Comparison of ENCODE assay signal across 9 mouse cellular contexts in the genomic region with DNA sequence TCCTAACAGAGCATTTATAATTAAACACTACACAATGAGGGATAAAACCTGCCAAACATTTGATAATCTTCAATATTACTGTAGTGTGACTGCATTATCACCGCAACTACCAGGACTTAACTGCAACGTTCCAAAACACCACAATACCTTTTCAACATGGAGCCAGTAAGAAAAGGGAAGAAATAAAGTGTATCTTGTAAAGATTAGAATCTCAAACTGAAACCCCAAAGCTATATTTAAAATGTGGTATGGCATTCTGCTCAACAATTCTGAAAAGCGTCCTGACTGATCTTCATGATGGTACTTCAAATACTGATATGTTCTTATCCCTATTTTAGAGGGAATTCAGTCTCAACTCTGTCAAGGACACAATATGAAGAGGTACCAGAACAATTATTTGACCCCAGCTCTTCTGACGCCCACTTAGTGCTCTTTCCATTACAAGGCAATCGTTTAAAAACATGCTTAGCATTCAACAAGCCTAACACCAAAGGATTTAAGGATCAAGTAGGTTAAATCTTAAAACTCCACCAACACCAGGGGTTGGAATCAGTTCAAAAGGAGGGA. TPM values are rescaled to one million over a fixed set of nuclear protein-coding genes. Genes with fewer than 3 reads are reported as not detected.
DNase-seq lines count a peak whose midpoint lies in the region; ATAC-seq lines count a peak whose summit lies in the region.
"Had no signal": no experiment of that assay in that cellular context is flagged by ENCODE, and none has a peak within 500 bp of the region (broad histone marks: within the 10 kb centered on the region; RNA-seq: fewer than 3 reads in every experiment).

No protein-coding gene starts in this region.

- peaks cover 23% of the 10 kb centered on the region for H3K4me1 ChIP-seq in lung, embryonic 16.5 days (replicated peaks; ENCODE audit: control insufficient read depth, insufficient read depth, low read length)
- H3K4me1 ChIP-seq in limb, embryonic 15.5 days = peaks cover 18% of the 10 kb centered on the region
- peaks cover 10% of the 10 kb centered on the region; the same call in 1 of the 2 replicates for H3K4me1 ChIP-seq in stomach, embryonic 16.5 days (ENCODE audit: control insufficient read depth, insufficient read depth, low read length)

- peak overlapping the region; percentile 84; the same call in 1 of the 2 replicates for H3K9ac ChIP-seq in lung, embryonic 16.5 days (ENCODE audit: low read length)
- no peak overlapping the region for H3K9ac ChIP-seq in limb, embryonic 15.5 days
- peak overlapping the region; percentile 33; the same call in 1 of the 2 replicates for H3K9ac ChIP-seq in stomach, embryonic 16.5 days (ENCODE audit: low read length)

- ATAC-seq in lung, embryonic 16.5 days (ENCODE audit: low read depth) = no peak
- ATAC-seq in limb, embryonic 15.5 days (ENCODE audit: insufficient number of reproducible peaks, low FRiP score, low TSS enrichment, low read depth) = no peak
- ATAC-seq in stomach, embryonic 16.5 days (ENCODE audit: insufficient read depth, low FRiP score) = no peak

- no peaks in the 10 kb centered on the region for H3K9me3 ChIP-seq in lung, embryonic 16.5 days (ENCODE audit: control insufficient read depth, low read length)
- no peaks in the 10 kb centered on the region for H3K9me3 ChIP-seq in limb, embryonic 15.5 days
- no peaks in the 10 kb centered on the region for H3K9me3 ChIP-seq in stomach, embryonic 16.5 days (replicated peaks; ENCODE audit: control insufficient read depth, low read length)

- H3K4me3 ChIP-seq in lung, embryonic 16.5 days (ENCODE audit: low read length) = peak overlapping the region; percentile 86
- H3K4me3 ChIP-seq in limb, embryonic 15.5 days = peak overlapping the region; percentile 89
- peak overlapping the region; percentile 78 for H3K4me3 ChIP-seq in stomach, embryonic 16.5 days (replicated peaks; ENCODE audit: low read length)

- H3K36me3 ChIP-seq in lung, embryonic 16.5 days (ENCODE audit: control insufficient read depth, insufficient read depth, low read length) = no peaks in the 10 kb centered on the region
- H3K36me3 ChIP-seq in limb, embryonic 15.5 days = no peaks in the 10 kb centered on the region
- H3K36me3 ChIP-seq in stomach, embryonic 16.5 days (ENCODE audit: control insufficient read depth, insufficient read depth, low read length) = no peaks in the 10 kb centered on the region

- WGBS in lung, embryonic 16.5 days = 28% methylated on average over 5 of the region's 5 CpGs
- 46% methylated on average over 5 of the region's 5 CpGs for WGBS in limb, embryonic 15.5 days
- 41% methylated on average over 5 of the region's 5 CpGs for WGBS in stomach, embryonic 16.5 days

- H3K27me3 ChIP-seq in lung, embryonic 16.5 days (ENCODE audit: control insufficient read depth, insufficient read depth, low read depth, low read length) = no peaks in the 10 kb centered on the region
- no peaks in the 10 kb centered on the region for H3K27me3 ChIP-seq in limb, embryonic 15.5 days
- H3K27me3 ChIP-seq in stomach, embryonic 16.5 days (ENCODE audit: control insufficient read depth, insufficient read depth, low read length) = no peaks in the 10 kb centered on the region

- peak overlapping the region; percentile 94 for H3K4me2 ChIP-seq in lung, embryonic 16.5 days (ENCODE audit: low read depth, low read length)
- peak overlapping the region; percentile 81; the same call in 1 of the 2 replicates for H3K4me2 ChIP-seq in limb, embryonic 15.5 days
- peak overlapping the region; percentile 87 for H3K4me2 ChIP-seq in stomach, embryonic 16.5 days (ENCODE audit: low read depth, low read length)

- peak; percentile 37 for DNase-seq in embryo, embryonic 10.5 days (ENCODE audit: low spot score)
- no peak for DNase-seq in embryo, embryonic 9.5 days (ENCODE audit: extremely low spot score)
- DNase-seq in lung, postnatal 36 days = no peak
- DNase-seq in gastrocnemius, postnatal 4 days (ENCODE audit: low spot score in 2 of 2) = no peak
- no peak for DNase-seq in ovary, postnatal 14 days (ENCODE audit: low spot score)
- DNase-seq: adrenal gland, adult 2 months had no signal

- H3K27ac ChIP-seq in lung, embryonic 16.5 days (ENCODE audit: low read length) = 0 out of 2 replicates have a peak overlapping the region, but pooled peaks have one; percentile 5
- H3K27ac ChIP-seq in limb, embryonic 15.5 days = no peak overlapping the region
- H3K27ac ChIP-seq in stomach, embryonic 16.5 days (ENCODE audit: low read length) = peak overlapping the region; percentile 26; the same call in 1 of the 2 replicates

RNA-seq across cellular contexts. Expression of a gene that starts 1.5 kb away (rescaled TPM):
- polyA plus RNA-seq in lung, embryonic 16.5 days (2015; fragmentation: Nextera tagmentation; extraction: Ambion mirVana) = 11.3 and 15.9 TPM in 2 replicates
- 11.8 and 14.9 TPM in 2 replicates for polyA plus RNA-seq in limb, embryonic 15.5 days (2015; fragmentation: Nextera tagmentation; extraction: Ambion mirVana)
- 8.3 and 10.6 TPM in 2 replicates for polyA plus RNA-seq in stomach, embryonic 16.5 days (2015; fragmentation: Nextera tagmentation; extraction: Ambion mirVana)
- 10 to 100 TPM; 13.1 to 15.8 TPM for total RNA-seq in gastrocnemius, postnatal 4 days (2021)
